16 mouse cellular contexts compared by ENCODE assay signal in genomic region chr11:90663052-90663451, GRCm38 (mm10). TPM values are rescaled to one million over a fixed set of nuclear protein-coding genes. Genes with fewer than 3 reads are reported as not detected.
DNase-seq lines count a peak whose midpoint lies in the region; ATAC-seq and TF ChIP-seq lines count a peak whose summit lies in the region.
"Had no signal": no experiment of that assay in that cellular context is flagged by ENCODE, and none has a peak within 500 bp of the region (broad histone marks: within the 10 kb centered on the region; RNA-seq: fewer than 3 reads in every experiment).

No protein-coding gene starts in this region.

- ATAC-seq in erythroid progenitor cell, adult 5-6 weeks (replicated peaks; ENCODE audit: low FRiP score, poor library complexity, severe bottlenecking), result peak; percentile 75
- peak; percentile 44 for ATAC-seq in liver, postnatal 0 days

- DNase-seq in heart, adult 11 months, result peak; percentile 74
- DNase-seq in heart, postnatal 4 days, result no peak
- DNase-seq in MEL (ENCODE audit: low read depth, low spot score), result peak; percentile 91
- peak; percentile 55 for DNase-seq in liver, postnatal 0 days
- DNase-seq in cerebellum, adult 9-10 months, result no peak
- no peak for DNase-seq in testis, postnatal 10 days (ENCODE audit: low spot score)
- DNase-seq in layer of hippocampus, adult 9-11 months, result no peak
- DNase-seq: adrenal gland, adult 8-10 months; B cell, adult 2 months; cerebellum, adult 11-12 months; gastrocnemius, adult 2 months; heart, postnatal 10 days; kidney, adult 11 months; right cerebral cortex, adult 18-20 months had no signal

- peaks cover 43 to 46% of the 10 kb centered on the region in 2 experiments for H3K4me1 ChIP-seq in MEL (ENCODE audit: control insufficient read depth in 1 of 2, insufficient read depth in 2 of 2, low read length in 2 of 2)
- peaks cover 44% of the 10 kb centered on the region for H3K4me1 ChIP-seq in liver, postnatal 0 days (ENCODE audit: insufficient read depth)

- peak in 1 of 2 experiments; percentile 40; a peak in 2 of 4 replicates for TF ChIP-seq POLR2A in MEL (IDR thresholded peaks at IDR 0.05; ENCODE audit: control insufficient read depth in 1 of 2, insufficient read depth in 1 of 2, low read depth in 1 of 2, low read length in 2 of 2, poor library complexity in 1 of 2)

- no peak for TF ChIP-seq CTCF in MEL (IDR thresholded peaks at IDR 0.05 in 2 of 3, conservative IDR thresholded peaks at IDR 0.05 in 1 of 3; ENCODE audit: control insufficient read depth in 1 of 3, insufficient read depth in 1 of 3, low read depth in 2 of 3, low read length in 3 of 3, poor library complexity in 1 of 3, severe bottlenecking in 1 of 3)
- TF ChIP-seq CTCF in liver, postnatal 0 days (IDR thresholded peaks at IDR 0.05; ENCODE audit: low read depth), result no peak

- no peaks in the 10 kb centered on the region for H3K9me3 ChIP-seq in MEL (replicated peaks; ENCODE audit: insufficient read depth, low read length)
- no peaks in the 10 kb centered on the region for H3K9me3 ChIP-seq in liver, postnatal 0 days (ENCODE audit: low read length)
- H3K9me3 ChIP-seq: embryonic facial prominence, embryonic 12.5 days had no signal

- WGBS in liver, postnatal 0 days (ENCODE audit: insufficient replicate concordance), result 40% methylated on average over 3 of the region's 3 CpGs

- H3K4me3 ChIP-seq in MEL (ENCODE audit: control insufficient read depth in 1 of 2, insufficient read depth in 1 of 2, low read depth in 2 of 2, low read length in 2 of 2), result peak overlapping the region in 1 of 2 experiments; percentile 22; a peak in 1 of 4 replicates
- peak overlapping the region; percentile 0; the same call in 1 of the 2 replicates for H3K4me3 ChIP-seq in liver, postnatal 0 days (ENCODE audit: low read depth, low read length)
- H3K4me3 ChIP-seq: embryonic facial prominence, embryonic 12.5 days; gastrocnemius, adult 2 months had no signal

- H3K27me3 ChIP-seq in MEL (ENCODE audit: control insufficient read depth in 1 of 2, insufficient read depth in 2 of 2, low read length in 2 of 2), result no peaks in the 10 kb centered on the region
- no peaks in the 10 kb centered on the region for H3K27me3 ChIP-seq in liver, postnatal 0 days (ENCODE audit: insufficient read depth, low read length)
- H3K27me3 ChIP-seq: embryonic facial prominence, embryonic 12.5 days had no signal

- H3K4me2 ChIP-seq in liver, postnatal 0 days (ENCODE audit: low read depth, low read length), result peak overlapping the region; percentile 60
- H3K4me2 ChIP-seq: embryonic facial prominence, embryonic 12.5 days had no signal

- TF ChIP-seq EP300 in MEL (IDR thresholded peaks at IDR 0.05; ENCODE audit: low read depth in 1 of 2, low read length in 2 of 2), result peak; percentile 64 to 77
- peak; percentile 73; the same call in 1 of the 2 replicates for TF ChIP-seq EP300 in liver, postnatal 0 days (IDR thresholded peaks at IDR 0.05; ENCODE audit: low read depth)

- peak overlapping the region; percentile 98 for H3K27ac ChIP-seq in MEL (ENCODE audit: control insufficient read depth, low read depth, low read length)
- peak overlapping the region; percentile 91 for H3K27ac ChIP-seq in liver, postnatal 0 days (ENCODE audit: low read depth)
- H3K27ac ChIP-seq: gastrocnemius, adult 2 months had no signal

- no peaks in the 10 kb centered on the region for H3K79me2 ChIP-seq in MEL (ENCODE audit: control insufficient read depth, insufficient read depth, low read length, poor library complexity)

- H3K36me3 ChIP-seq in MEL (ENCODE audit: control insufficient read depth in 1 of 2, insufficient read depth in 2 of 2, low read length in 2 of 2), result peaks cover 7 to 50% of the 10 kb centered on the region in 2 experiments
- H3K36me3 ChIP-seq in liver, postnatal 0 days (replicated peaks; ENCODE audit: insufficient read depth, low read length), result peaks cover 21% of the 10 kb centered on the region
- H3K36me3 ChIP-seq: embryonic facial prominence, embryonic 12.5 days had no signal

- peak overlapping the region; percentile 59 for H3K9ac ChIP-seq in MEL (ENCODE audit: control insufficient read depth, low read depth, low read length, poor library complexity, severe bottlenecking)
- H3K9ac ChIP-seq in liver, postnatal 0 days (replicated peaks), result no peak overlapping the region
- H3K9ac ChIP-seq: embryonic facial prominence, embryonic 12.5 days had no signal

- no peak for TF ChIP-seq RAD21 in MEL (IDR thresholded peaks at IDR 0.05; ENCODE audit: low read depth, low read length)

TF ChIP-seq in MEL, 35 proteins besides CTCF, POLR2A, EP300 and RAD21:
- TF ChIP-seq RCOR1 (IDR thresholded peaks at IDR 0.05; ENCODE audit: low read depth, low read length) (peak; percentile 9; the same call in 1 of the 2 replicates), ETS1 (IDR thresholded peaks at IDR 0.05; ENCODE audit: low read depth, low read length) (peak; percentile 76), TBP (IDR thresholded peaks at IDR 0.05; ENCODE audit: low read depth, low read length) (0 out of 2 replicates have a peak, but pooled peaks have one; percentile 27), MAFK (IDR thresholded peaks at IDR 0.05; ENCODE audit: borderline replicate concordance, low read depth, low read length) (no peak), ZKSCAN1 (IDR thresholded peaks at IDR 0.05; ENCODE audit: low read depth, low read length) (no peak), MAX (IDR thresholded peaks at IDR 0.05; ENCODE audit: low read length) (0 out of 2 replicates have a peak, but pooled peaks have one; percentile 9), MYC (IDR thresholded peaks at IDR 0.05; ENCODE audit: low read depth, low read length) (0 out of 2 replicates have a peak, but pooled peaks have one; percentile 47), TAL1 (IDR thresholded peaks at IDR 0.05; ENCODE audit: low read length) (peak; percentile 16; the same call in 1 of the 2 replicates), SIN3A (IDR thresholded peaks at IDR 0.05; ENCODE audit: low read length) (peak; percentile 78), TCF12 (IDR thresholded peaks at IDR 0.05; ENCODE audit: low read depth, low read length) (peak; percentile 63), HCFC1 (IDR thresholded peaks at IDR 0.05; ENCODE audit: low read depth, low read length) (peak; percentile 38; the same call in 1 of the 2 replicates), GATA1 (IDR thresholded peaks at IDR 0.05; ENCODE audit: low read depth, low read length) (peak; percentile 97), BHLHE40 (IDR thresholded peaks at IDR 0.05; ENCODE audit: borderline replicate concordance, low read depth, low read length) (0 out of 2 replicates have a peak, but pooled peaks have one; percentile 22), E2F4 (IDR thresholded peaks at IDR 0.05; ENCODE audit: borderline replicate concordance, low read depth, low read length) (no peak), USF1 (IDR thresholded peaks at IDR 0.05; ENCODE audit: low read depth, low read length) (0 out of 2 replicates have a peak, but pooled peaks have one; percentile 19)

RNA-seq across cellular contexts. Expression of gene Cox11, which starts 25.1 kb away (rescaled TPM):
- 10 to 100 TPM; 22.8 to 24.7 TPM for total RNA-seq in heart, postnatal 4 days (2021)
- 19.3 and 22.1 TPM in 2 replicates for total RNA-seq in MEL (2012; rRNA removed)
- polyA plus RNA-seq in MEL (2012; ENCODE audit: insufficient read depth in 1 of 2, insufficient read length in 2 of 2, low read depth in 1 of 2, low replicate concordance in 2 of 2, missing spikeins in 1 of 2), result 10 to 100 TPM in 1 of 2 experiments, not detected in 1; 21.0 TPM
- total RNA-seq in erythroid progenitor cell, adult 5-6 weeks (2015; ENCODE audit: low replicate concordance), result 78.8 and 83.3 TPM in 2 replicates
- 48.9 and 82.8 TPM in 2 replicates for total RNA-seq in erythroid progenitor cell, adult 5-6 weeks (2017; ENCODE audit: low replicate concordance)
- polyA plus RNA-seq in liver, postnatal 0 days (2015; fragmentation: Nextera tagmentation; extraction: Ambion mirVana), result 16.3 and 22.5 TPM in 2 replicates

RNA-seq across cellular contexts. Expression of gene Tom1l1, which starts 25.1 kb away (rescaled TPM):
- 10 to 100 TPM; 15.8 to 18.6 TPM for total RNA-seq in heart, postnatal 4 days (2021)
- 25.4 and 34.7 TPM in 2 replicates for total RNA-seq in MEL (2012; rRNA removed)
- 10 to 100 TPM in 1 of 2 experiments, not detected in 1; 41.3 TPM for polyA plus RNA-seq in MEL (2012; ENCODE audit: insufficient read depth in 1 of 2, insufficient read length in 2 of 2, low read depth in 1 of 2, low replicate concordance in 2 of 2, missing spikeins in 1 of 2)
- total RNA-seq in erythroid progenitor cell, adult 5-6 weeks (2015; ENCODE audit: low replicate concordance), result 183 and 280 TPM in 2 replicates
- total RNA-seq in erythroid progenitor cell, adult 5-6 weeks (2017; ENCODE audit: low replicate concordance), result 256 and 270 TPM in 2 replicates
- 24.0 and 24.6 TPM in 2 replicates for polyA plus RNA-seq in liver, postnatal 0 days (2015; fragmentation: Nextera tagmentation; extraction: Ambion mirVana)

RNA-seq across cellular contexts. Expression of gene Stxbp4, which starts 25.2 kb away (rescaled TPM):
- 1 to 10 TPM; 5.9 to 6.0 TPM for total RNA-seq in heart, postnatal 4 days (2021)
- total RNA-seq in MEL (2012; rRNA removed), result 3.5 and 4.0 TPM in 2 replicates
- 1 to 10 TPM in 1 of 2 experiments, not detected in 1; 4.9 TPM for polyA plus RNA-seq in MEL (2012; ENCODE audit: insufficient read depth in 1 of 2, insufficient read length in 2 of 2, low read depth in 1 of 2, low replicate concordance in 2 of 2, missing spikeins in 1 of 2)
- 53.0 and 65.4 TPM in 2 replicates for total RNA-seq in erythroid progenitor cell, adult 5-6 weeks (2015; ENCODE audit: low replicate concordance)
- 47.2 and 50.9 TPM in 2 replicates for total RNA-seq in erythroid progenitor cell, adult 5-6 weeks (2017; ENCODE audit: low replicate concordance)
- polyA plus RNA-seq in liver, postnatal 0 days (2015; fragmentation: Nextera tagmentation; extraction: Ambion mirVana), result 1.3 and 1.9 TPM in 2 replicates

Comparison
In these comparisons a context has a peak if more than half of its experiments do, and no peak if none do; other contexts are left out.
1. DNase-seq: peak in heart, adult 11 months (single experiment), MEL (single experiment) and liver, postnatal 0 days (single experiment); none in heart, postnatal 4 days (single experiment), cerebellum, adult 9-10 months (single experiment), testis, postnatal 10 days (single experiment) and layer of hippocampus, adult 9-11 months (single experiment).